15 mouse cellular contexts compared by ENCODE assay signal in genomic region chr4:63217513-63217912, GRCm38 (mm10). TPM values are rescaled to one million over a fixed set of nuclear protein-coding genes. Genes with fewer than 3 reads are reported as not detected.
DNase-seq lines count a peak whose midpoint lies in the region; ATAC-seq and TF ChIP-seq lines count a peak whose summit lies in the region.
"Had no signal": no experiment of that assay in that cellular context is flagged by ENCODE, and none has a peak within 500 bp of the region (broad histone marks: within the 10 kb centered on the region; RNA-seq: fewer than 3 reads in every experiment).

No protein-coding gene starts in this region.

- H3K27me3 ChIP-seq in lung, embryonic 14.5 days (ENCODE audit: insufficient read depth, low read length) = peaks cover 11% of the 10 kb centered on the region
- peaks cover 19% of the 10 kb centered on the region for H3K27me3 ChIP-seq in embryonic facial prominence, embryonic 15.5 days
- H3K27me3 ChIP-seq in splenic B cell, adult 2 months (ENCODE audit: control insufficient read depth, insufficient read depth, low read length, poor library complexity, severe bottlenecking) = no peaks in the 10 kb centered on the region

- no peaks in the 10 kb centered on the region for H3K9me3 ChIP-seq in lung, embryonic 14.5 days (ENCODE audit: low read depth, low read length)
- H3K9me3 ChIP-seq in embryonic facial prominence, embryonic 15.5 days (replicated peaks) = no peaks in the 10 kb centered on the region
- H3K9me3 ChIP-seq: forebrain, embryonic 12.5 days; midbrain, embryonic 15.5 days had no signal

- H3K36me3 ChIP-seq in lung, embryonic 14.5 days (ENCODE audit: insufficient read depth) = peaks cover 24% of the 10 kb centered on the region
- H3K36me3 ChIP-seq in embryonic facial prominence, embryonic 15.5 days = 0 out of 2 replicates have a peak, but pooled peaks cover 9% of the 10 kb centered on the region
- H3K36me3 ChIP-seq in splenic B cell, adult 2 months (ENCODE audit: control insufficient read depth, insufficient read depth, low read length, poor library complexity, severe bottlenecking) = no peaks in the 10 kb centered on the region
- H3K36me3 ChIP-seq: forebrain, embryonic 12.5 days; midbrain, embryonic 15.5 days had no signal

- no peak for DNase-seq in lung, embryonic 14.5 days
- DNase-seq in lung, postnatal 25 days (ENCODE audit: low spot score) = no peak
- peak; percentile 27 for DNase-seq in NIH3T3 (ENCODE audit: low read depth)
- peak; percentile 42 for DNase-seq in splenic B cell, adult 2 months (ENCODE audit: low read depth, low spot score)
- DNase-seq in embryo, embryonic 9.5 days (ENCODE audit: extremely low spot score) = no peak
- no peak for DNase-seq in embryo, embryonic 10 days (ENCODE audit: low spot score)
- DNase-seq: cerebellum, adult 8-10 months; layer of hippocampus, postnatal 36 days; thymus, adult 2 months had no signal

- no peak for ATAC-seq in lung, embryonic 14.5 days (ENCODE audit: insufficient read depth)
- no peak for ATAC-seq in embryonic facial prominence, embryonic 15.5 days (ENCODE audit: insufficient number of reproducible peaks, low FRiP score, low TSS enrichment, low read depth)
- ATAC-seq: midbrain, embryonic 15.5 days had no signal

- H3K9ac ChIP-seq in lung, embryonic 14.5 days = no peak overlapping the region; the same call in 1 of the 2 replicates
- H3K9ac ChIP-seq in embryonic facial prominence, embryonic 15.5 days = no peak overlapping the region
- H3K9ac ChIP-seq: forebrain, embryonic 12.5 days; midbrain, embryonic 15.5 days had no signal

- TF ChIP-seq CTCF in lung, embryonic 14.5 days (IDR thresholded peaks at IDR 0.05; ENCODE audit: low read depth) = no peak

- 0 out of 2 replicates have a peak, but pooled peaks cover 4% of the 10 kb centered on the region for H3K4me1 ChIP-seq in lung, embryonic 14.5 days (ENCODE audit: insufficient read depth)
- H3K4me1 ChIP-seq in embryonic facial prominence, embryonic 15.5 days = peaks cover 67% of the 10 kb centered on the region

- peak overlapping the region; percentile 2; the same call in 1 of the 2 replicates for H3K27ac ChIP-seq in lung, embryonic 14.5 days (ENCODE audit: low read depth)
- H3K27ac ChIP-seq in embryonic facial prominence, embryonic 15.5 days (replicated peaks) = peak overlapping the region; percentile 71; the same call in 1 of the 2 replicates
- H3K27ac ChIP-seq: forebrain, embryonic 12.5 days; midbrain, embryonic 15.5 days had no signal

- WGBS in lung, embryonic 14.5 days = 62% methylated on average over 6 of the region's 6 CpGs
- WGBS in embryonic facial prominence, embryonic 15.5 days = 74% methylated on average over 6 of the region's 6 CpGs

- no peak overlapping the region for H3K4me3 ChIP-seq in lung, embryonic 14.5 days (ENCODE audit: low read depth, low read length)
- peak overlapping the region; percentile 78; the same call in 1 of the 2 replicates for H3K4me3 ChIP-seq in embryonic facial prominence, embryonic 15.5 days (replicated peaks)
- H3K4me3 ChIP-seq: midbrain, embryonic 15.5 days had no signal

- H3K4me2 ChIP-seq in lung, embryonic 14.5 days = peak overlapping the region; percentile 92
- H3K4me2 ChIP-seq in embryonic facial prominence, embryonic 15.5 days (replicated peaks) = peak overlapping the region; percentile 98; the same call in 1 of the 2 replicates

RNA-seq across cellular contexts. Expression of gene Col27a1, which starts 3.7 kb away (rescaled TPM):
- polyA plus RNA-seq in lung, embryonic 14.5 days (2014; fragmentation: Nextera tagmentation; extraction: Ambion mirVana) = 23.1 and 25.8 TPM in 2 replicates
- polyA plus RNA-seq in embryonic facial prominence, embryonic 15.5 days (2015; fragmentation: Nextera tagmentation; extraction: Ambion mirVana) = 19.1 and 22.3 TPM in 2 replicates

RNA-seq across cellular contexts. Expression of gene Kif12, which starts 45.6 kb away (rescaled TPM):
- 8.9 and 11.8 TPM in 2 replicates for polyA plus RNA-seq in lung, embryonic 14.5 days (2014; fragmentation: Nextera tagmentation; extraction: Ambion mirVana)
- not detected in 2 replicates for polyA plus RNA-seq in embryonic facial prominence, embryonic 15.5 days (2015; fragmentation: Nextera tagmentation; extraction: Ambion mirVana)
- polyA plus RNA-seq: forebrain, embryonic 12.5 days; hindbrain, embryonic 11.5 days; limb, embryonic 11.5 days; neural tube, embryonic 11.5 days had no signal

Comparison
In these comparisons a context has a peak if more than half of its experiments do, and no peak if none do; other contexts are left out.
1. DNase-seq: peak in NIH3T3 (single experiment) and splenic B cell, adult 2 months (single experiment); none in lung, embryonic 14.5 days (single experiment), lung, postnatal 25 days (single experiment), embryo, embryonic 9.5 days (single experiment) and embryo, embryonic 10 days (single experiment).